Mouse (Mus musculus): ENCODE results near the gene Sap18b.
"Not testable (repeated sequence)": the region's sequence is repeated elsewhere in the genome, so short reads cannot be mapped to it uniquely, and the experiment has no call there.

Sap18b gene

GRCm38 (mm10) chr8:95821266-95821665 is 3.9 kb upstream of the Sap18b start:
- DNase-seq (ENCODE audit: extremely low spot score, low spot score): no peak

GRCm38 (mm10) chr8:95822096-95822495 is 3.0 kb upstream of the Sap18b start:
- no peak for DNase-seq (ENCODE audit: extremely low spot score, low spot score)

- DNase-seq (ENCODE audit: extremely low spot score, low spot score): no peak
Measured at GRCm38 (mm10) chr8:95822699-95823098, 2.4 kb upstream of the Sap18b start.

GRCm38 (mm10) chr8:95830144-95830543 is 5.0 kb downstream of the Sap18b start:
- DNase-seq (ENCODE audit: extremely low spot score, low spot score): no peak

- DNase-seq (ENCODE audit: extremely low spot score, low spot score): peak; percentile 90
Measured at GRCm38 (mm10) chr8:95832603-95833434, 7.7 kb downstream of the Sap18b start.

GRCm38 (mm10) chr8:95833435-95833984 is 8.4 kb downstream of the Sap18b start:
- peak; percentile 72 for DNase-seq (ENCODE audit: extremely low spot score, low spot score)

- DNase-seq (ENCODE audit: extremely low spot score, low spot score): no peak
Measured at GRCm38 (mm10) chr8:95835891-95836290, 10.7 kb downstream of the Sap18b start.

GRCm38 (mm10) chr8:95837266-95837665 is 12.1 kb downstream of the Sap18b start:
- DNase-seq (ENCODE audit: extremely low spot score, low spot score): no peak

GRCm38 (mm10) chr8:95839289-95839688 is 14.1 kb downstream of the Sap18b start:
- DNase-seq (ENCODE audit: extremely low spot score, low spot score): no peak

GRCm38 (mm10) chr8:95841436-95841835 is 16.3 kb downstream of the Sap18b start:
- no peak for DNase-seq (ENCODE audit: extremely low spot score, low spot score)

GRCm38 (mm10) chr8:95843968-95844367 is 18.8 kb downstream of the Sap18b start:
- no peak for DNase-seq (ENCODE audit: extremely low spot score, low spot score)

GRCm38 (mm10) chr8:95845026-95845425 is 19.9 kb downstream of the Sap18b start:
- no peak for DNase-seq (ENCODE audit: extremely low spot score, low spot score)

- DNase-seq (ENCODE audit: extremely low spot score, low spot score): no peak
Measured at GRCm38 (mm10) chr8:95848061-95848551, 23.0 kb downstream of the Sap18b start.

GRCm38 (mm10) chr8:95848734-95849464 is 23.8 kb downstream of the Sap18b start:
- no peak for DNase-seq (ENCODE audit: extremely low spot score, low spot score)

GRCm38 (mm10) chr8:95850326-95850725 is 25.2 kb downstream of the Sap18b start:
- no peak for DNase-seq (ENCODE audit: extremely low spot score, low spot score)

GRCm38 (mm10) chr8:95852290-95852689 is 27.1 kb downstream of the Sap18b start:
- no peak for DNase-seq (ENCODE audit: extremely low spot score, low spot score)

- DNase-seq (ENCODE audit: extremely low spot score, low spot score): peak; percentile 65
Measured at GRCm38 (mm10) chr8:95853102-95853843, 28.1 kb downstream of the Sap18b start, which contains the start of gene Slc38a7. Gene Slc38a7, minus strand, starts transcription at chr8:95853539.

GRCm38 (mm10) chr8:95854174-95854573 is 29.0 kb downstream of the Sap18b start:
- DNase-seq (ENCODE audit: extremely low spot score, low spot score): no peak

GRCm38 (mm10) chr8:95863761-95864440 is 38.8 kb downstream of the Sap18b start:
- not testable (repeated sequence) for DNase-seq (ENCODE audit: extremely low spot score, low spot score)

GRCm38 (mm10) chr8:95864851-95865250 is 39.7 kb downstream of the Sap18b start:
- DNase-seq (ENCODE audit: extremely low spot score, low spot score): not testable (repeated sequence)

GRCm38 (mm10) chr8:95871690-95872089 is 46.5 kb downstream of the Sap18b start:
- DNase-seq (ENCODE audit: extremely low spot score, low spot score): no peak
